Mouse (Mus musculus): ENCODE measurements at regions not wholly inside any gene's neighbourhood (a gene's known extent, or its start where the extent isn't known, plus 50 kb on each side); places are given as distances from the start of the nearest gene placed in this dataset.

GRCm38 (mm10) chr15:67414371-67414930 is 913.7 kb upstream of the Lrrc6 start:
- Histone ChIP-seq H3K4me1 (no peaks in the 10 kb centered on the region), H3K36me3 (replicated peaks) (no peaks in the 10 kb centered on the region), H3K4me2 (no peak overlapping the region), H3K27ac (no peak overlapping the region), H3K9ac (no peak overlapping the region), H3K9me3 (no peaks in the 10 kb centered on the region), H3K4me3 (no peak overlapping the region), H3K27me3 (replicated peaks) (no peaks in the 10 kb centered on the region)
- 86% methylated on average over 3 of the region's 3 CpGs for WGBS
- ATAC-seq (replicated peaks) = no peak

DNA sequence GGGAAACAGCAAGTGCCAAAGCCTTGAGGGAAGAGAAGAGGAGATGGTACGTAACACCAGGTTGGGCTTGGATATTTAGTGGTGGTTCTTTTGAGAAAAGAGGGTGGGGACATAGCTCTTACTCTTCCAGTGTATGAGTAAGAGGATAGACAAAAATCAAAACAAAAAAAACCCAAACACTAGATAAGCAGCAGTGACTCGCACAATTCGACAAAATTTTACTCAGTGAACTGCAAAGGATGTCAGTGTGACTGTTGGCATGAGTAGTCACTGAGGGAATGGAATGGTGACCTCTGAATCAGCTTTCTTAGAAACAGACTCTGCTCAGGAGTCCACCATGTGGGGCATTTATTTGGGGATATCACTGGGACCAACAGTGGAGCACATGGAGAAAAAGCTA is 912.9 kb upstream of the Lrrc6 start:
- no peak overlapping the region for H3K27ac ChIP-seq
- H3K9ac ChIP-seq = no peak overlapping the region
- no peaks in the 10 kb centered on the region for H3K27me3 ChIP-seq (replicated peaks)
- H3K36me3 ChIP-seq (replicated peaks) = no peaks in the 10 kb centered on the region
- no peaks in the 10 kb centered on the region for H3K9me3 ChIP-seq
- 95% methylated on average over 3 of the region's 3 CpGs for WGBS
- ATAC-seq (replicated peaks) = no peak
- no peak overlapping the region for H3K4me3 ChIP-seq
- H3K4me2 ChIP-seq = no peak overlapping the region
- H3K4me1 ChIP-seq = no peaks in the 10 kb centered on the region

GRCm38 (mm10) chr15:67412394-67412793 is 911.7 kb upstream of the Lrrc6 start:
- Histone ChIP-seq H3K36me3 (replicated peaks) (no peaks in the 10 kb centered on the region), H3K4me2 (no peak overlapping the region), H3K9me3 (no peaks in the 10 kb centered on the region), H3K4me1 (no peaks in the 10 kb centered on the region), H3K27me3 (replicated peaks) (no peaks in the 10 kb centered on the region), H3K27ac (no peak overlapping the region), H3K9ac (no peak overlapping the region), H3K4me3 (no peak overlapping the region)
- 94% methylated on average over 1 of the region's 1 CpGs for WGBS
- no peak for ATAC-seq (replicated peaks)

- Histone ChIP-seq H3K27ac (no peak overlapping the region), H3K4me2 (no peak overlapping the region), H3K4me3 (no peak overlapping the region), H3K9me3 (no peaks in the 10 kb centered on the region), H3K9ac (no peak overlapping the region), H3K4me1 (no peaks in the 10 kb centered on the region), H3K27me3 (replicated peaks) (no peaks in the 10 kb centered on the region), H3K36me3 (replicated peaks) (no peaks in the 10 kb centered on the region)
- WGBS = 83% methylated on average over 2 of the region's 2 CpGs
- no peak for ATAC-seq (replicated peaks)
Measured at GRCm38 (mm10) chr15:67411657-67412056, 910.9 kb upstream of the Lrrc6 start.

GRCm38 (mm10) chr15:67410012-67410411 is 909.3 kb upstream of the Lrrc6 start:
- no peak overlapping the region for H3K4me2 ChIP-seq
- WGBS = 88% methylated on average over 1 of the region's 1 CpGs
- H3K36me3 ChIP-seq (replicated peaks) = no peaks in the 10 kb centered on the region
- no peaks in the 10 kb centered on the region for H3K4me1 ChIP-seq
- no peak overlapping the region for H3K27ac ChIP-seq
- no peaks in the 10 kb centered on the region for H3K27me3 ChIP-seq (replicated peaks)
- H3K9ac ChIP-seq = no peak overlapping the region
- no peaks in the 10 kb centered on the region for H3K9me3 ChIP-seq
- no peak for ATAC-seq (replicated peaks)
- H3K4me3 ChIP-seq = no peak overlapping the region

DNA sequence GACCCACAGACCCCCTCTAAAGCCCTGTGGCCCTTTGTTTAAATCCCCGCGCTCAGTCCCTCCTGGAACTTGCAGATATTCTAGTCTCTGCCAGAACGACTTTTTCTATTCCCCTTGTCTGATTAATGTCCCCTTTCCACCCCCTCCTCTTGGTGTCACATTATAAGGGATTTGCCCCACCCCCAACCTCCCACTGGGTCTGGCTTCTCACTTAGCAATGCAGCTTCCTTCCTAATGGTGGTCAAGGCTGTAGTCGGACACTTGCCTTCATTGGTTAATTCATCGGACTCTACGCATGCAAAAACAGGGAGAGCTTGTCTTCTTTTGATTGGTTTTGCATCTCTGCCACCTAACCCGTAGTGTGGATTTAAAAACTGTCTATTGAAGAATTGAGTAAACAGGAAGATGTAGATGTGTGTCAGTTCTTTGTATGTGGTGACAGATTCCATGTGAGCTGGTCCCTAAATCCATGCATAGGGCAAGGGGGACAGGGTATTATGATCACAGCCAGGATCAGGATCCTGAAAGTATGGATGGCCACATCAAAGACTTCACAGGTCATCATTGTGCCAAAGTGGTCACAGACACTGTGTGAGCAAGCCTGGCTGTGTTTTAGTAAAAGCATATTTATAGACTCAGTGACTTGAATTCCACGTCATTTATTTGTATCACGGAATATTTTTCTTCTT is 908.3 kb upstream of the Lrrc6 start:
- ATAC-seq (replicated peaks) = no peak
- no peaks in the 10 kb centered on the region for H3K36me3 ChIP-seq (replicated peaks)
- H3K9me3 ChIP-seq = no peaks in the 10 kb centered on the region
- no peaks in the 10 kb centered on the region for H3K27me3 ChIP-seq (replicated peaks)
- no peak overlapping the region for H3K27ac ChIP-seq
- no peak overlapping the region for H3K4me3 ChIP-seq
- H3K4me1 ChIP-seq = no peaks in the 10 kb centered on the region
- no peak overlapping the region for H3K9ac ChIP-seq
- H3K4me2 ChIP-seq = no peak overlapping the region
- 68% methylated on average over 9 of the region's 9 CpGs for WGBS

GRCm38 (mm10) chr15:67407244-67407643 is 906.5 kb upstream of the Lrrc6 start:
- 87% methylated on average over 2 of the region's 2 CpGs for WGBS
- ATAC-seq (replicated peaks) = no peak
- no peaks in the 10 kb centered on the region for H3K27me3 ChIP-seq (replicated peaks)
- H3K9me3 ChIP-seq = no peaks in the 10 kb centered on the region
- H3K9ac ChIP-seq = no peak overlapping the region
- H3K36me3 ChIP-seq (replicated peaks) = no peaks in the 10 kb centered on the region
- H3K4me3 ChIP-seq = no peak overlapping the region
- no peaks in the 10 kb centered on the region for H3K4me1 ChIP-seq
- no peak overlapping the region for H3K27ac ChIP-seq
- no peak overlapping the region for H3K4me2 ChIP-seq

DNA sequence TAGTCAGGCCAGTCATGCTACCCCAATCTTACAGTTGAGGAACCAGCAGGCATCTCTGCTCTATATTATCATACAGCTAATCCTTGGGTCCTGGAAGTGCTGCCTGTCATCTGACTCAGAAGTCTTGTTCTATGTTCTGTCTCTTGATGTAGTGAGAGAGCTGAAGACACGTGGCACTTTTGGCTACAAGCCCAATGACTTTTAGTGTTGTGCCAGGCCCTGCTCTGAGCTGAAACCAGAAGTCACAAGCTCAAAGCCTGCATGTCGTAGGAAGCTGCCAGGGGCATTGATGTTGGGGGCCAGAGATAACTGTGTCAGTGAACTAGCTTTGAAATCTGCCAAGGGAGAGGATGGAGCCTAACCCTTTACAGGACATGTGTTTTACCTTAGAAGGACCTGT is 904.8 kb upstream of the Lrrc6 start:
- 63% methylated on average over 2 of the region's 2 CpGs for WGBS
- Histone ChIP-seq H3K9me3 (no peaks in the 10 kb centered on the region), H3K4me3 (no peak overlapping the region), H3K9ac (no peak overlapping the region), H3K4me1 (no peaks in the 10 kb centered on the region), H3K27ac (no peak overlapping the region), H3K4me2 (no peak overlapping the region), H3K36me3 (replicated peaks) (no peaks in the 10 kb centered on the region), H3K27me3 (replicated peaks) (no peaks in the 10 kb centered on the region)
- ATAC-seq (replicated peaks) = no peak

GRCm38 (mm10) chr15:67405011-67405410 is 904.3 kb upstream of the Lrrc6 start:
- Histone ChIP-seq H3K9ac (no peak overlapping the region), H3K9me3 (no peaks in the 10 kb centered on the region), H3K27ac (no peak overlapping the region), H3K4me3 (no peak overlapping the region), H3K27me3 (replicated peaks) (no peaks in the 10 kb centered on the region), H3K4me2 (no peak overlapping the region), H3K36me3 (replicated peaks) (no peaks in the 10 kb centered on the region), H3K4me1 (no peaks in the 10 kb centered on the region)
- 64% methylated on average over 2 of the region's 2 CpGs for WGBS
- no peak for ATAC-seq (replicated peaks)

DNA sequence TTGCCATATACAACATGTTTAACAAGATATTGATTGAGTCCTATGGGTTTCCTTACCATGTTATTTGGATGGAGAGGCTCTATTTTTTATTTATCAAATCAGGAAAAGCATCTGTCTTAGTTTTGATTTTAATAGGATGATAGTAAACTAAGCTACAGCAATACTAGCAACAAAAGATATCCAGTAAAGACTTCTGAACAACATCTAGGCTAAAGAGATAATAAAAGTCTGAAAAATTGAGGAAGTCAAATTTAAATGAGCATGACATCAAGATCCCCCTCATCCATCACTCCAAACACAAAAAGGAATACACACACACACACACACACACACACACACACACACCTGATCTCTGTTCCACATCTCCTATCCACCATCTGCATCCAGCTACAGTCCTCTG is 901.6 kb upstream of the Lrrc6 start:
- no peak overlapping the region for H3K9ac ChIP-seq
- no peaks in the 10 kb centered on the region for H3K4me1 ChIP-seq
- no peak overlapping the region for H3K4me2 ChIP-seq
- H3K4me3 ChIP-seq = no peak overlapping the region
- H3K27ac ChIP-seq = no peak overlapping the region
- no peaks in the 10 kb centered on the region for H3K9me3 ChIP-seq
- H3K36me3 ChIP-seq (replicated peaks) = no peaks in the 10 kb centered on the region
- H3K27me3 ChIP-seq (replicated peaks) = no peaks in the 10 kb centered on the region
- no peak for ATAC-seq (replicated peaks)

- Histone ChIP-seq H3K9ac (no peak overlapping the region), H3K4me3 (no peak overlapping the region), H3K9me3 (no peaks in the 10 kb centered on the region), H3K4me2 (no peak overlapping the region), H3K27me3 (replicated peaks) (no peaks in the 10 kb centered on the region), H3K36me3 (replicated peaks) (no peaks in the 10 kb centered on the region), H3K4me1 (no peaks in the 10 kb centered on the region), H3K27ac (no peak overlapping the region)
- no peak for ATAC-seq (replicated peaks)
- WGBS = 85% methylated on average over 5 of the region's 5 CpGs
Measured at GRCm38 (mm10) chr15:67397269-67397668, 896.6 kb upstream of the Lrrc6 start.

- Histone ChIP-seq H3K27me3 (replicated peaks) (no peaks in the 10 kb centered on the region), H3K4me1 (no peaks in the 10 kb centered on the region), H3K27ac (no peak overlapping the region), H3K9ac (no peak overlapping the region), H3K9me3 (no peaks in the 10 kb centered on the region), H3K36me3 (replicated peaks) (no peaks in the 10 kb centered on the region), H3K4me2 (no peak overlapping the region), H3K4me3 (no peak overlapping the region)
- 91% methylated on average over 1 of the region's 1 CpGs for WGBS
- ATAC-seq (replicated peaks) = no peak
Measured at GRCm38 (mm10) chr15:67395114-67395513, 894.4 kb upstream of the Lrrc6 start.

DNA sequence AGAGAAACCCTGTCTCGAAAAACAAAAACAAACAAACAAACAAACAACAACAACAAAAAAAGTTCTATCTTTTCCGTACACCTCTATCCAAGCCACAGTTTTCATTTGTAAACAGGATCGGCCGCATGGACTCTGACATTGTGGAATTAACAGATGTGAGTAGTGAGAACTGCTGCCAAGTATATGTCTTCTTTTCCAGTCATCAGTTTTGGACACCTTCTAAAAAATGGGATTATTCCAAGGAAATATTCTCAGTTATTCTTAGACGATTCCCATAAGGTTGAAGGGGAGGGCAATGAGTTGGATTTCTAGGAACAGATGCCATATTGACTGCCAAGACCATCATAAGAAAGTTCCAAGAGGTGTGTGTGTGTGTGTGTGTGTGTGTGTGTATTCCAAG is 891.2 kb upstream of the Lrrc6 start:
- Histone ChIP-seq H3K9ac (no peak overlapping the region), H3K36me3 (replicated peaks) (no peaks in the 10 kb centered on the region), H3K9me3 (no peaks in the 10 kb centered on the region), H3K4me3 (no peak overlapping the region), H3K27me3 (replicated peaks) (no peaks in the 10 kb centered on the region), H3K4me2 (no peak overlapping the region), H3K27ac (no peak overlapping the region), H3K4me1 (no peaks in the 10 kb centered on the region)
- no peak for ATAC-seq (replicated peaks)
- 88% methylated on average over 5 of the region's 5 CpGs for WGBS

Measured in midbrain, embryonic 15.5 days (tissue).